Mouse (Mus musculus): ENCODE measurements around the gene H2afj.

Gene H2afj

DNA sequence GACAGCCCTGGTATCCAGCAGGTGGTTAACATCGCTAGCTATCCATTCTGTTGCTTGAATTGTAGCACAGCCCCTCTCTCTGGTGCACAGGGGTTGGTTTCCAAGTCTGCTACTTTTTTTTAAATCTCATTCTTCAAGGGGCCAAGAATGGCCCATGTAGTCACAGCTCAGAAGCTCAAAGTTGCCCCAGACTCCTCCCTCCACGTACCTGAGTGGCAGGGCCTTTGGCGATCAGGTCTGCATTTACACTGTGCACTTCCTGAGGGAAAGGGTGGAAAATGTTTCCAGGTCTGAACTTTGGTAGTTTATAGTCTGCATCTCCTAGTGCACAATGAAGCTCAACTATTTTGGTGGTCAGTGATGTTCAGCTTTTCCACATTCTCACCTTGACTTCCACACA, 39.2 kb downstream of the H2afj start:
- no peak for DNase-seq (ENCODE audit: low read depth)

GRCm38 (mm10) chr6:136847790-136848189, 39.7 kb downstream of the H2afj start:
- DNase-seq (ENCODE audit: low read depth) = peak; percentile 76

DNA sequence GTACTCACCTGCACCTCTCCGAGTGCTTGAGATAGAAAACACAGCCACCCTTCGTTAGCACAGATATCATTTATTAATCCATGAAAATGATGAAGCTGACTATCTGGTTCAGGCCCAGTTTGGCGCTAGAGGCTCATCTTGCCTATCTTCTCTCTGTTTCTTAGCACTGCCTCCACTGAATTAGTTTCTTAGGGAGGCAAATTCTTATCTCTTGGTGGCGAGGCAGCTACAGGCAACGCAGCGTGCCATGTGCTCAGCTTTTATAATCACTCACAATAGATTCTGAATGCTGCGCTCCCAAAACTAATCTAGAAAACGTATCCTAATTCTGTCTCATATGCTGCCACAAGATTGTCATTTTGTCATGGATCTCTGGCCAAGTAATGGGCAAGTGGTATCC, 40.4 kb downstream of the H2afj start:
- no peak for DNase-seq (ENCODE audit: low read depth)

- DNase-seq (ENCODE audit: low read depth) = no peak
Measured at GRCm38 (mm10) chr6:136848971-136849370, 40.9 kb downstream of the H2afj start.

GRCm38 (mm10) chr6:136850267-136850666, 42.2 kb downstream of the H2afj start:
- DNase-seq (ENCODE audit: low read depth) = peak; percentile 20

- peak; percentile 12 for DNase-seq (ENCODE audit: low read depth)
Measured at GRCm38 (mm10) chr6:136852348-136852747, 44.3 kb downstream of the H2afj start.

DNA sequence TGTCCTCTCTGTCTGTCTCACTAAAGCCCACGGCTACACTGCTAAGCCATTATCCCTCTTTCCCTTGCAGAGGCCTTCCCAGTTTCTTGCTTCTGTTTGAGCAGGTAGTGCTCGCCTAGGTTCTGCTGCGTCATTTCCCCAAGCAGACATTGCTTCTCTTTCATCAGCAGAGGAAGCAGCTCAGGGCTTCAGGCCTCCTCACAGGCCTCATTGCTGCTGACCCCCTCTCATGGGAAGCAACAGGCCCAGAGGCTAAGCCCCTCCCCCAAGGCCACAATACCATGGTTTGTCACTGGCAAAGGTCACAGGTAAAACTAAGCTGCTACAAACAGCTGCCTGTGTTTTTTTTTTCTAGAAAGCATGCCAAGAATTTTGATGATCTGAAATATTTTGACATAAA, 44.7 kb downstream of the H2afj start:
- DNase-seq (ENCODE audit: low read depth) = peak; percentile 49

- peak; percentile 73 for DNase-seq (ENCODE audit: low read depth)
Measured at GRCm38 (mm10) chr6:136854361-136854781, 46.3 kb downstream of the H2afj start.

DNA sequence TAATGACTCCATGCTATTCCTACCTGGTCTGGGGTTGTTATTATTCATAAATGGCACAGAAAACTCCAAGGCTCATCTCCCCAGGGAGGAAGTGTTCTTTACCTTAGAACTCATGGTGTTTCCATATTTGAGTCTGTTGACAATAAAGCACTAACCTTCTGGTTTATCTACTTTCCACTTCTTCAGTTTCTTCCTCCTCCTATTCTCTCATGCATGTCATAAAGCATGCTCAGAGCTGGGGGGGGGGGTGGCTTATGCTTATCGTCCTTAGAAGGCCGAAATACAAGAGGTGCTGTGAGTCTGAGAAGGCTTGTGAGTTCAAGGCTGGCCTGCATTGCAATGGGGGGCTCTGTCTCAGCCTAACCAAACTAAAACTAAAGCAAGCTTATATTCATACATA, 47.1 kb downstream of the H2afj start:
- DNase-seq (ENCODE audit: low read depth) = no peak

GRCm38 (mm10) chr6:136856071-136856636, 48.1 kb downstream of the H2afj start:
- peak; percentile 69 for DNase-seq (ENCODE audit: low read depth)

DNA sequence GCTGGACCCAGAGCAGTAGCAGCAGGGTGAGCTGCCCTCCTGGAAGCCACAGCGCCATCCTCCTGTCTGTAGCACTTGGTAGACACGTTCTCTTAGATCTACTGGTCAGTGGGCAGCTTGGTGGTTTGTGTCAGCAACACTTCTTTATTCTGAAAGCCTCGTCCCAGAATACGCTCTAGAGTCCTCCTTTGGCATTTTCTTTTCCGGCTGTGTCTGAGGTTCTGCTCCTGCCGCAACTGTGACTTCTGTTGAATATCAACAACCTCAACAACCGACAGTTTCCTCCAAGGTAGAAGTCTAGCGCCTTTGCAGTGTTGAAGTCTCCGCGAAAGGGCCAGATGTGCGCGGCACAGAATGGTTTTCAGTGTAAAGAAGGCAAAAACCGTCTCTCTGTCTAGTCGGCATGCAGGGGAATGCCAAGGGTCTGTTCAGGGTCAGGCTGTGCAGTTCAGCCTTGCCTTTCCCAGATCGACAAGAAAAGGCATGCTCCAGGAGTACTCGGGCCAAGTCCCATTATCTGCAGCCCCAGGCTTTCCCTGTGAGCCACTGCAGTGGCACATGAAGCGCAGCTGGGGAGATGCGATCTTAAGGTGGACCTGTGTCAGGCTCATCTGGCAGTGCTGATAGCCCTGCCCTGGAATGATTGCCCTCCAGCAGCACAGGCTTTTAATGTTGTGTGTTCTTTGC, 49.3 kb downstream of the H2afj start, which contains the start of gene Art4:
Gene Art4 (minus strand): TSS at position 548 of the 687 bp plus-strand sequence.
- peak; percentile 64 for DNase-seq (ENCODE audit: low read depth)

DNA sequence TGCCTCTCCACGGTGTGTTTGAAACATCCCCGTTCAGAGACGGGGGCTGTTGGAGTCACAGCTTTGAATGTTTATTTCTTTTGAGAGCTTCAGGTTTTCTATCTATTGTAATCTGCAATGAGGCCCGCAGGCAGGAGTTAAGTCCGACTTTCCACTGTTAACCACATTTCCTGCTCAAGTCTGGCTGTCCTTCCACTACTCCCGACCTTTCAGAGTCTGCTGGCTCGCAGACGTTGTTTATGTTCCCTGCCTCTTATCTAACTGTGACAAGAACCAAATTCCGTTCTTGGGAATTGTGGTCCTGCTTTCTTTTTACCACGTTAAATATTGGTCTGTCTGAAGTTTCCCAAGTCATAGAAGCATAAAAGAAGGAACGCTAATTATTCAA, 49.8 kb downstream of the H2afj start:
- DNase-seq (ENCODE audit: low read depth) = no peak

DNA sequence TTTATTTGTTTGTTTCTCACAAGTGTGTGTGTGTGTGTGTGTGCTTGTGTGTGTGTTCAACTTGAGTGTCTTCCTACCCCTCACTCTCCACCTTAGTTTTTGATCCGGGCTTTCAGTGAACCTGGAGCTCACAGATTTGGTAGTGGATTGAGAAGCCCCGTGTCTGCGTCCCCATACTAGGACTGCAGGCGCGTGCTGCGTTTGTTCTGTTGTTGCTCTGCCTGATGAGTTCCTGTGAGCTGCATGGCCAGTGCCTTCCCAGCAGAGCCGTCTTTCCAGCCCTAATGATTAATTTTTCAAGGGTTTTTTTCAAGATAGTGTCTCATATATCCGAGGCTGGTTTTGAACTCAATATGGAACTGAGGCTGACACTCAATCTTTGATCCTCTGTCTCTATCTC, 50.4 kb downstream of the H2afj start:
- DNase-seq (ENCODE audit: low read depth) = no peak
